Mouse (Mus musculus): Measurements from ENCODE around the gene Zfp574.
A peak's percentile ranks its signal among the peaks of the same experiment; 100 is the strongest.
"Not testable (repeated sequence)": the region's sequence is repeated elsewhere in the genome, so short reads cannot be mapped to it uniquely, and the experiment has no call there.

Gene Zfp574

DNA sequence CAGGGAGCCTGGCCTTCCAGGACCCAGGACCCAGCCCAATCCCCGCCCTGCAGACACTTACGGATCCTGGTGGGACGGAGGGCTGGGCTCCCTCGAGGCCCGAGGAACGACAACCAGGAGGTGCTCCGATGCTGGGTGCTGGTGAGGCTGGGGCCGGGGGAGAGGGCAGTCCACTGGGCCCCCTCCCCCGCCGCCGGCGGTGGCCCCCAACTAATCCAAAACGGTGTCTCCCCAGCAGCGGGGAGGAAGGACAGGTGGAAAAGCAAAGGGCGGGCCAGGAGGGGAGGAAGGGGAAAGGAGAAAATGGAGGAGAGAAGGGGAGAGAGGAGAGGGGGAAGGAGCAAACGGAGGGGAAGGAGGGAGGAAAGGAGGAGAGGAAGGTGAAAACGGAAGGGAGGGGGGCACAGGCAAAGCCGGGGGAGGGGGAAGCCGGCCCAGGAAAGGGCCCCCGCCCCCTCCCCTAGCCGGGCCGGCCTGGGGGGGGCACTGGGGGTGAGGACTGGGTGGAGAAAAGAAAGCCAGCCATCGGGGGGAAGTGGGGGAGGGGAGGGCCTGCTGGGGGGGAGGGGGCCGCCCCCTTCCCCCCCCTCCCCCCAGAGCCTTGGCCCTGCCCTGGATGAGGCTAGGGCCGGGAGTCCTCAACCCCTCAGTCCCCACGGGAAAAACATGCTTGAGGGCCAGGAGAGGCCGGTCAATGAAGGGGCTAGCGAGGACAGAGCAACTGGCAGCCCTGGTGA is at the start of gene Zfp574, which contains the start of gene Grik5:
Gene Zfp574 (plus strand): TSS at position 589 of the 737 bp plus-strand sequence.
Gene Grik5 (minus strand): TSS at position 368 of the 737 bp plus-strand sequence.
- no peak for DNase-seq

- no peak for DNase-seq
These were observed 46.4 kb upstream of the Zfp574 start for GRCm38 (mm10) chr7:25025855-25026439.

GRCm38 (mm10) chr7:25026452-25026851 is 45.9 kb upstream of the Zfp574 start:
- DNase-seq: no peak

DNA sequence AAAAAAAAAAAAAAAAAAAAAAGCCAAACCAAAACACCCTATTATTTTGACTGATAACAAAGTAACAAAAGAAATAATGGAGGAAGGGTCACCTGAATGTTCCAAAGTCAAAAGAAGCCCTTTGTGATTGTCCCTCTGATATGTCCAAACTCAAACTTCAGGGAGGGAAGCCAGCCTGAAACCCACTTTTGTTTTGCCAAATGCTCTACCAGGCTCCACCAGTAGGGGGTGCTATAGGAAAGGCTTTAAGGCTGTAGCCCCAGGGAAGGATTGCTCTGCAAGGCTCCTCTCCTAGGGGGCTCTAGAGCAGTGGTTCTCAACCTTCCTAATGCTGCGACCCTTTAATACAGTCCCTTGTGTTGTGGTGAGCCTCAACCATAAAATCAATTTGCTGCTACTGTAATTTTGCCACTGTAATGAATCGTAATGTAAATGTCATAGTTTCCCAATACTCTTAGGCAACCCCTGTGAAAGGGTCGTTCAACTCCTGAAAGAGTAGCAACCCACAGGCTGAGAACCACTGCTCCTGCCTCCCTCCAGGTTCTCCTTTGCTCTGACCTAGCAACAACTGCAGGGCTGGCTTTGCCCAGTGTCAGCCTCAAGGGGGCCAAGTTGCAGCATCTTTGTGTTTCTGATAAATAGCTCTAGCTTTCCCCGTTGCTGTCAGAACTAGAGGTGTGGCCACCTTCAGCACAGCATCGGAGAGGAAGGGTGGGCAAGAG is 42.2 kb upstream of the Zfp574 start:
- peak; percentile 59 for DNase-seq

DNA sequence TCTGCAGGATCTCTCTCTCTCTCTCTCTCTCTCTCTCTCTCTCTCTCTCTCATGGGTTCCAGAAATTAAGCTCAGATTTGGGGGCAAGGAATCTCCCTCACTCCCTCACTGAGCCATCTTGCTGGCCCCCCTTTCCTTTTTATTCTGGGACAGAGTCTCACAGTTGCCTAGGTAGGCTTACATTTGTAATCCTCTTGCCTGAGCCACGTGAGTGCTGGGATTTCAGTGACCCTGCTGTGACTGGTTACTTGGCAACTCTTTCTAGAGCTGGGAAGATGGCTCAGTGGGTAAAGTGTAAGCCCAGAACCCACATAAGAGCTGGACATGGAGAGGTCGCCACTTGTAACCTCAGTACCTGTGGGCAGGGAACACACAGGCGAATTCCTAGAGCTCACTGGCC is 40.8 kb upstream of the Zfp574 start:
- no peak for DNase-seq

GRCm38 (mm10) chr7:25034796-25035195 is 37.6 kb upstream of the Zfp574 start:
- DNase-seq: peak; percentile 56

GRCm38 (mm10) chr7:25035916-25036315 is 36.5 kb upstream of the Zfp574 start:
- DNase-seq: peak; percentile 72

- peak; percentile 29 for DNase-seq
These were observed 30.4 kb upstream of the Zfp574 start for GRCm38 (mm10) chr7:25041921-25042320.

GRCm38 (mm10) chr7:25044599-25044998 is 27.8 kb upstream of the Zfp574 start:
- DNase-seq: not testable (repeated sequence)

DNA sequence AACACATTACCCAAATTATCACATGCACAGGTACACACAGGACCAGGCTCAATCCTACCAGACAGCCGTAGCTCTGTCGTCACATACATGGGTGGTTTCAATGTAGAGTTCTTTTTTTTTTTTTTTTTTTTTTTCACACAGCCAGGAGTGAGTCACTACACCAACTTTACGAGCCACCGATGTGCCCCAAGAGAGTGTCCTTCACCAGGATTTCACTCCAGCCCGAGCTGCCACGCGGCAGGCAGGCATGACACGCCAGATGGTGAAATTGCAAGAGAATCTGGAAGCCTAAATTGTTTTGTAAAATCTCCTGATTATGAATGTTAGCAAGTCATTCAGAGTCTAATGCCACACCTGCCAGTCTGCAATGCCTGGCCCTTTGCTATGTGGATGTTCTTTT is 25.0 kb upstream of the Zfp574 start:
- peak; percentile 51 for DNase-seq

GRCm38 (mm10) chr7:25049295-25049930 is 23.0 kb upstream of the Zfp574 start:
- no peak for DNase-seq

GRCm38 (mm10) chr7:25052587-25052986 is 19.8 kb upstream of the Zfp574 start:
- DNase-seq: no peak

- no peak for DNase-seq
These were observed 15.4 kb upstream of the Zfp574 start for GRCm38 (mm10) chr7:25056951-25057350.

DNA sequence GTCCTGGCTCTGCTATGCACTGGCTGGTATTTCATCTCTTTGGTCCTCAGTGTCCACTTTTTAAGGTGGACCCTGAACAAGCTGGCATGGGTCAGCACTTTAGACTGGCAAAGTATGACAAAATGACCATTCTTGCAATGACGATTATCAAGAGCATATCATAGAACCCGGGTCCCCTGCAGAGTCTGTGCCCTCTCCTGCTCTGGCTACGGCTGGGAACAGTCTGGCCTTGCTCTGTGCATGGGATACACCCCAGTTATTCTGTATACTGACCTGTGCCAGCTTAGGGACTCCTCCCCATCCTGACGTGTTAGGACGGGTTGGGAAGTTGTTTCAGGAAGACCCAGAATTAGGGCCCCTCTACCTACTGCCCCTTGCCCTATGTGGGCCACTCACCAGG is 14.5 kb upstream of the Zfp574 start:
- no peak for DNase-seq

GRCm38 (mm10) chr7:25058394-25058793 is 14.0 kb upstream of the Zfp574 start:
- DNase-seq: no peak

DNA sequence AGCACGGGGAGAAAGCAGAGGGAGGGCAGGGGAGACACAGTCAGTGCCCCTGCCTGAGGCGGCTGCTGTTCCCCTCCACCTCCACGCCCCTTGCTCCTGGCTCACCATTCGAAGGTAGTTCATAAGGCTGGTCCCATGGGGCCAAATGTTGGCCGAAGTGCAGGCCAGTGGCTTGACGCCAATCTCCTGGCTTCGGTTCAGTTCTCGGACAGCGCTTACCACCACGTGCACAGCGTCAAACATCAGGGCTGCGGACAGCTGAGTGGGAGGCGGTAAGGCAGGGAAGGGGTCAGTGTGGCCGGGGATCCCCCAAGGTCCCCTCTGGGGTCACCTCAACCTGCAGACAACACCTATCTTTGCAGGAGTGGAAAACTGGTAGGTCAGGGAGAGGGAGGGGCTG is 13.5 kb upstream of the Zfp574 start:
- no peak for DNase-seq

GRCm38 (mm10) chr7:25063346-25063745 is 9.0 kb upstream of the Zfp574 start:
- no peak for DNase-seq

DNA sequence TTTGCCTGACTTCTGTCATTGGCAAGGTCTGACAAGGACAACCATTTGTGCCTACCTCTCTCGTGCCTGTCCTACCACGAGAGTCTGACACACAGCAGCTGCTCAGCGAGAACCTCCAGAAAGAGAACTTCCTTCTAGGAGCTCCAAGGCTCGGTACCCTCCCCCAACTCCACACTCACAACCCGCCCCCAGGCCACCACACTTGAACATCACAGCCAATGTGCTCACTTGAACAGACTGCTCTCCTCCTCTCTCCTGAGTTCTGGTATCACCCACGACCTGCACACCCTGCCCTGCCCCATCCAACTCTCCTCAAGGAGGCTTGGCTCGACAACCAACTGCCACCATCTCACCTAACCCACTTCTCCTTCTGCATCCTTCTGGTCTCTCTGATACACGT is 8.5 kb upstream of the Zfp574 start:
- peak; percentile 45 for DNase-seq

GRCm38 (mm10) chr7:25067338-25067737 is 5.0 kb upstream of the Zfp574 start:
- DNase-seq: no peak

GRCm38 (mm10) chr7:25067909-25068656 is 4.3 kb upstream of the Zfp574 start:
- no peak for DNase-seq

DNA sequence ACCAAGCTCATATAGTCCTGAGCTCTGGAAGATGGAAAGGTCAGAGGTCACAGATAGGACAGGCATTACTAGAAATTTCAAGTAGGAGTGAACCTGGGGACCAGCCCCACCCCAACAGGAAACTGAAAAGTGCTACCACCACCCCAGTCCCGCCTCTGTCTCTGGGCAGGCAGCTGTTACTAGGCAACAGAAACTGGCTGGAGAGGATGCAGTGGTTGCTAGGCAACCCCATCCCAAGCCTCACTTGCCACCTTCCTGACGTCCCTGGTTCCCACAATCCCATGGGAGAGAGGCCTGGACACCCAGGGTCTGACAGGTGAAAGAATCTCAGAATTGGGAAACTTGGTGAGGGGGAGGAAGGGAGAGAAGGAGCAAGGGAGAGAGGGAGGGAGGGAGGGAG is 3.6 kb upstream of the Zfp574 start:
- DNase-seq: peak; percentile 77

DNA sequence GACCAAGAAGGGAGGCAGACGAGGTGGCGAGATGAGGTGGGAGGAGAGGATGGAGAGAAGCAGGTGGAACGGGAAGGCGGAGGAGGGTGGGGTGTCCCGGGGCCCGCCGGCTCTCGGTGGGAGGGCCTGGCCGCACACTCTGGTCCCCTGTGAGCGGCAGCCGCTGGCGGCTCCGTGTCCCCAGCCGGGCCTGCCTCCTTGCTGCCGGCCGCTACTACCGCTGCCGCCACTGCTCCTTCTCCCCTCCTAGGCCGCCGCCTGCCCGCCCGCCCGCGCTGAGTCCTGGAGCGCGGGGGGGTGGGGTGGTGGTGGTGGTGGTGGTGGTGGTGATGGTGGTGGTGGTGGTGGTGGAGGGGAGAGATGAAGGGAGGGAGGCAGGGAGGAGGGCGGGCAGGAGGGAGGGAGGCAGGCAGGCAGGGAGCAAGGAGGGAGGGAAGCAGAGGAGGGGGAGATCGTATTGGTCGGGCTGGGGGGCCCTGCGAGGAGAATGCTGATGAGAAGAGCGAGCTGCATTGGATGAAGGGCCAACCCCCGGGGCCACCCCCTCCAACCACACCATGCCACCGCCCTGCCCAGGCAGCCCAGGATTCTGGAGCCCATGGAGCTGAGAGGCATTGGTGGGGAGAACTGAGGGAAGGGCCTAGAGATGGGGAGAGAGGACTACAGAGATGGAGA is 486 bp downstream of the Zfp574 start:
- DNase-seq: peak; percentile 72

Data from right cerebral cortex, postnatal 25 days (tissue).